Mouse (Mus musculus): ENCODE data around the gene Gm49318. TPM values are rescaled to one million over a fixed set of nuclear protein-coding genes. Genes with fewer than 3 reads are reported as not detected.

Gene Gm49318
- total RNA-seq, 4 experiments from 2014 or later = not detected

- no peak for DNase-seq (ENCODE audit: low spot score in 2 of 2)
Observed at GRCm38 (mm10) chr9:22035300-22036044, 35.6 kb downstream of the Gm49318 start.

- no peak for DNase-seq (ENCODE audit: low spot score in 2 of 2)
Observed at GRCm38 (mm10) chr9:22030386-22030785, 40.7 kb downstream of the Gm49318 start.

- DNase-seq (ENCODE audit: low spot score in 2 of 2) = no peak
Observed at GRCm38 (mm10) chr9:22028467-22028866, 42.6 kb downstream of the Gm49318 start.

GRCm38 (mm10) chr9:22024592-22024991 lies 46.5 kb downstream of the Gm49318 start:
- DNase-seq (ENCODE audit: low spot score in 2 of 2) = peak in 1 of 2 experiments; percentile 51

GRCm38 (mm10) chr9:22017208-22017825 lies 53.7 kb downstream of the Gm49318 start:
- no peak for DNase-seq (ENCODE audit: low spot score in 2 of 2)

GRCm38 (mm10) chr9:22016245-22016644 lies 54.8 kb downstream of the Gm49318 start:
- no peak for DNase-seq (ENCODE audit: low spot score in 2 of 2)

GRCm38 (mm10) chr9:22012731-22013130 lies 58.3 kb downstream of the Gm49318 start:
- DNase-seq (ENCODE audit: low spot score in 2 of 2) = no peak

GRCm38 (mm10) chr9:22011055-22011454 lies 60.0 kb downstream of the Gm49318 start:
- no peak for DNase-seq (ENCODE audit: low spot score in 2 of 2)

GRCm38 (mm10) chr9:22004546-22004945 lies 66.5 kb downstream of the Gm49318 start:
- no peak for DNase-seq (ENCODE audit: low spot score in 2 of 2)

- DNase-seq (ENCODE audit: low spot score in 2 of 2) = peak; percentile 49 to 61
Observed at GRCm38 (mm10) chr9:22003163-22003554, 67.9 kb downstream of the Gm49318 start.

- peak; percentile 99 to 100 for DNase-seq (ENCODE audit: low spot score in 2 of 2)
Observed at GRCm38 (mm10) chr9:22002194-22003162, 68.6 kb downstream of the Gm49318 start, which contains the start of the genes Ccdc151 and Prkcsh. Gene Ccdc151, minus strand, starts transcription at chr9:22002634. Gene Prkcsh, plus strand, starts transcription at chr9:22002806.

- no peak for DNase-seq (ENCODE audit: low spot score in 2 of 2)
Observed at GRCm38 (mm10) chr9:22001633-22002032, 69.4 kb downstream of the Gm49318 start.

GRCm38 (mm10) chr9:22000296-22000695 lies 70.8 kb downstream of the Gm49318 start:
- no peak for DNase-seq (ENCODE audit: low spot score in 2 of 2)

- DNase-seq (ENCODE audit: low spot score in 2 of 2) = no peak
Observed at GRCm38 (mm10) chr9:21996178-21996867, 74.7 kb downstream of the Gm49318 start.

GRCm38 (mm10) chr9:21992227-21992626 lies 78.8 kb downstream of the Gm49318 start:
- no peak for DNase-seq (ENCODE audit: low spot score in 2 of 2)

- no peak for DNase-seq (ENCODE audit: low spot score in 2 of 2)
Observed at GRCm38 (mm10) chr9:21989230-21990110, 81.6 kb downstream of the Gm49318 start, which contains the start of gene Rgl3. Gene Rgl3, minus strand, starts transcription at chr9:21989446.

- no peak for DNase-seq (ENCODE audit: low spot score in 2 of 2)
Observed at GRCm38 (mm10) chr9:21988421-21989101, 82.5 kb downstream of the Gm49318 start.

- DNase-seq (ENCODE audit: low spot score in 2 of 2) = no peak
Observed at GRCm38 (mm10) chr9:21987592-21988342, 83.3 kb downstream of the Gm49318 start.
